Comparison of ENCODE assay signal across 14 mouse cellular contexts in the genomic region with DNA sequence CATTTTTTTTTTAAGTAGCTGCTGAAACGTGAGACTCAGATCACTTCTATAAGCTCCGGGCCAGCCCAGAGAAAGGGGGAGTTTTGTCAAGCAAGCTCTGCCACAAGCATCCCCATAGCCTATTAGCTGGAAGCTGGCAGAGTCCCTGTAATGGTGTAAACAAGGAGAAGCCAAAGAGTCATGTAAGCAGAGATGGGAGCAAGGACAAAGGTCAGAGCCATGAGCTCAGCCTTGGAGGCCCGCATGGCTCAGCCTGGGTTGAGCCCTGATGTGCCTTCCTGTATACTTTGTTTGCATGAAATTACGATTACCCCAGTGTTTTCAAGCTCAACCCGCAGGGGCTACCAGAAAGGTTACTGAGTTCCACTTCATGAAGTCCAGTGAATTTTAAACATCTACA. TPM values are rescaled to one million over a fixed set of nuclear protein-coding genes. Genes with fewer than 3 reads are reported as not detected.
DNase-seq lines count a peak whose midpoint lies in the region; ATAC-seq and TF ChIP-seq lines count a peak whose summit lies in the region.
"Had no signal": no experiment of that assay in that cellular context is flagged by ENCODE, and none has a peak within 500 bp of the region (broad histone marks: within the 10 kb centered on the region; RNA-seq: fewer than 3 reads in every experiment).

No protein-coding gene starts in this region.

- no peak for DNase-seq in lung, embryonic 14.5 days
- no peak for DNase-seq in lung, postnatal 14 days
- no peak for DNase-seq in T-cell, adult 2 months (ENCODE audit: low spot score)
- no peak for DNase-seq in spleen, postnatal 4 days (ENCODE audit: low spot score in 2 of 2)
- DNase-seq in ovary, adult 18-20 months (ENCODE audit: low spot score) = no peak
- DNase-seq: cerebellum, postnatal 10 days; heart, postnatal 10 days had no signal

- TF ChIP-seq CTCF in lung, embryonic 14.5 days (IDR thresholded peaks at IDR 0.05; ENCODE audit: low read depth) = no peak
- no peak for TF ChIP-seq CTCF in small intestine, adult 2 months (IDR thresholded peaks at IDR 0.05; ENCODE audit: extremely low read depth, insufficient read length, insufficient replicate concordance, low read depth, low read length)

- ATAC-seq in lung, embryonic 14.5 days (ENCODE audit: insufficient read depth) = peak; percentile 36; the same call in 1 of the 2 replicates
- peak; percentile 49; the same call in 1 of the 2 replicates for ATAC-seq in embryonic facial prominence, embryonic 13.5 days (ENCODE audit: insufficient number of reproducible peaks, insufficient read depth, low FRiP score, low TSS enrichment, low read depth)
- peak; percentile 64 for ATAC-seq in kidney, embryonic 16.5 days (ENCODE audit: low FRiP score, low TSS enrichment)
- ATAC-seq: forebrain, embryonic 15.5 days had no signal

- 14% methylated on average over 5 of the region's 5 CpGs for whole genome bisulfite sequencing in lung, embryonic 14.5 days
- WGBS in embryonic facial prominence, embryonic 13.5 days = 13% methylated on average over 5 of the region's 5 CpGs
- 6% methylated on average over 5 of the region's 5 CpGs for WGBS in kidney, embryonic 16.5 days
- WGBS in small intestine, adult 2 months = 15% methylated on average over 5 of the region's 5 CpGs

- peaks cover 21% of the 10 kb centered on the region for H3K4me1 ChIP-seq in lung, embryonic 14.5 days (ENCODE audit: insufficient read depth)
- H3K4me1 ChIP-seq in embryonic facial prominence, embryonic 13.5 days = peaks cover 33% of the 10 kb centered on the region
- peaks cover 44% of the 10 kb centered on the region for H3K4me1 ChIP-seq in kidney, embryonic 16.5 days (ENCODE audit: insufficient read depth, low read length)
- H3K4me1 ChIP-seq in small intestine, adult 2 months (ENCODE audit: control insufficient read depth, insufficient read depth, insufficient read length, low read length) = peaks cover 32% of the 10 kb centered on the region

- H3K9ac ChIP-seq in lung, embryonic 14.5 days = no peak overlapping the region
- no peak overlapping the region for H3K9ac ChIP-seq in embryonic facial prominence, embryonic 13.5 days
- H3K9ac ChIP-seq in kidney, embryonic 16.5 days (replicated peaks; ENCODE audit: low read length) = no peak overlapping the region; the same call in 1 of the 2 replicates
- H3K9ac ChIP-seq: forebrain, embryonic 15.5 days; neural tube, embryonic 15.5 days had no signal

- peak overlapping the region; percentile 15; the same call in 1 of the 2 replicates for H3K27ac ChIP-seq in lung, embryonic 14.5 days (ENCODE audit: low read depth)
- H3K27ac ChIP-seq in embryonic facial prominence, embryonic 13.5 days = no peak overlapping the region; the same call in 1 of the 2 replicates
- peak overlapping the region; percentile 89 for H3K27ac ChIP-seq in kidney, embryonic 16.5 days (ENCODE audit: low read length)
- peak overlapping the region; percentile 42; the same call in 1 of the 2 replicates for H3K27ac ChIP-seq in small intestine, adult 2 months (ENCODE audit: insufficient read depth, low read depth, low read length)
- H3K27ac ChIP-seq: forebrain, embryonic 15.5 days; left cerebral cortex, adult 2 months; midbrain, embryonic 10.5 days; neural tube, embryonic 15.5 days had no signal

- no peak for TF ChIP-seq POLR2A in small intestine, adult 2 months (IDR thresholded peaks at IDR 0.05; ENCODE audit: low read depth, low read length)

- H3K27me3 ChIP-seq in lung, embryonic 14.5 days (ENCODE audit: insufficient read depth, low read length) = no peaks in the 10 kb centered on the region
- H3K27me3 ChIP-seq in embryonic facial prominence, embryonic 13.5 days = no peaks in the 10 kb centered on the region
- H3K27me3 ChIP-seq in kidney, embryonic 16.5 days (ENCODE audit: insufficient read depth, low read length) = no peaks in the 10 kb centered on the region
- H3K27me3 ChIP-seq in small intestine, adult 2 months (ENCODE audit: control insufficient read depth, insufficient read depth, low read length) = no peaks in the 10 kb centered on the region
- H3K27me3 ChIP-seq: forebrain, embryonic 15.5 days; neural tube, embryonic 15.5 days had no signal

- no peaks in the 10 kb centered on the region for H3K36me3 ChIP-seq in lung, embryonic 14.5 days (ENCODE audit: insufficient read depth)
- no peaks in the 10 kb centered on the region for H3K36me3 ChIP-seq in embryonic facial prominence, embryonic 13.5 days
- H3K36me3 ChIP-seq in kidney, embryonic 16.5 days (ENCODE audit: insufficient read depth, low read length) = no peaks in the 10 kb centered on the region
- peaks cover 3% of the 10 kb centered on the region for H3K36me3 ChIP-seq in small intestine, adult 2 months (ENCODE audit: control insufficient read depth, insufficient read depth, low read length)
- H3K36me3 ChIP-seq: forebrain, embryonic 15.5 days; midbrain, embryonic 10.5 days; neural tube, embryonic 15.5 days had no signal

- H3K9me3 ChIP-seq in lung, embryonic 14.5 days (ENCODE audit: low read depth, low read length) = no peaks in the 10 kb centered on the region
- no peaks in the 10 kb centered on the region for H3K9me3 ChIP-seq in embryonic facial prominence, embryonic 13.5 days
- no peaks in the 10 kb centered on the region for H3K9me3 ChIP-seq in kidney, embryonic 16.5 days (ENCODE audit: low read length)
- H3K9me3 ChIP-seq: forebrain, embryonic 15.5 days; neural tube, embryonic 15.5 days had no signal

- H3K4me3 ChIP-seq in lung, embryonic 14.5 days (ENCODE audit: low read depth, low read length) = no peak overlapping the region
- no peak overlapping the region for H3K4me3 ChIP-seq in embryonic facial prominence, embryonic 13.5 days
- H3K4me3 ChIP-seq in kidney, embryonic 16.5 days (ENCODE audit: low read length) = no peak overlapping the region
- no peak overlapping the region for H3K4me3 ChIP-seq in small intestine, adult 2 months (ENCODE audit: low read depth, low read length)
- H3K4me3 ChIP-seq: forebrain, embryonic 15.5 days; left cerebral cortex, adult 2 months; midbrain, embryonic 10.5 days; neural tube, embryonic 15.5 days had no signal

- H3K4me2 ChIP-seq in lung, embryonic 14.5 days = no peak overlapping the region
- no peak overlapping the region for H3K4me2 ChIP-seq in embryonic facial prominence, embryonic 13.5 days
- H3K4me2 ChIP-seq in kidney, embryonic 16.5 days (replicated peaks; ENCODE audit: low read depth, low read length) = peak overlapping the region; percentile 10; the same call in 1 of the 2 replicates
- H3K4me2 ChIP-seq: forebrain, embryonic 15.5 days; neural tube, embryonic 15.5 days had no signal

RNA-seq across cellular contexts. Expression of gene Rab20, which starts 19.5 kb away (rescaled TPM):
- polyA plus RNA-seq in lung, embryonic 14.5 days (2014; fragmentation: Nextera tagmentation; extraction: Ambion mirVana) = 12.8 and 12.9 TPM in 2 replicates
- 0.67 and 2.1 TPM in 2 replicates for polyA plus RNA-seq in embryonic facial prominence, embryonic 13.5 days (2015; fragmentation: Nextera tagmentation; extraction: Ambion mirVana)
- polyA plus RNA-seq in kidney, embryonic 16.5 days (2015; fragmentation: Nextera tagmentation; extraction: Ambion mirVana) = 30.6 and 37.3 TPM in 2 replicates
- 18.6 and 43.3 TPM in 2 replicates for polyA plus RNA-seq in small intestine, adult 2 months (2012; rRNA removed)

RNA-seq across cellular contexts. Expression of gene Naxd, which starts 38.3 kb away (rescaled TPM):
- 119 and 131 TPM in 2 replicates for polyA plus RNA-seq in lung, embryonic 14.5 days (2014; fragmentation: Nextera tagmentation; extraction: Ambion mirVana)
- 121 and 134 TPM in 2 replicates for polyA plus RNA-seq in embryonic facial prominence, embryonic 13.5 days (2015; fragmentation: Nextera tagmentation; extraction: Ambion mirVana)
- polyA plus RNA-seq in kidney, embryonic 16.5 days (2015; fragmentation: Nextera tagmentation; extraction: Ambion mirVana) = 125 and 132 TPM in 2 replicates
- polyA plus RNA-seq in small intestine, adult 2 months (2012; rRNA removed) = 64.9 and 81.1 TPM in 2 replicates
